Mouse (Mus musculus) lung, postnatal 4 days (tissue): Measurements from ENCODE around the gene Acsbg1.
"Not testable (repeated sequence)": the region's sequence is repeated elsewhere in the genome, so short reads cannot be mapped to it uniquely, and the experiment has no call there.

Source experiments
- DNase-seq, 2 experiments: peaks; one replicate each; pipeline ENCODE4 v3.0.0; 2021

The Acsbg1 gene

GRCm38 (mm10) chr9:54604886-54605285, 56.8 kb downstream of the Acsbg1 start:
- DNase-seq = peak; percentile 47 to 78

- no peak for DNase-seq
Observed at GRCm38 (mm10) chr9:54604131-54604654, 57.5 kb downstream of the Acsbg1 start.

GRCm38 (mm10) chr9:54602916-54603315, 58.8 kb downstream of the Acsbg1 start:
- no peak for DNase-seq

- no peak for DNase-seq
Observed at GRCm38 (mm10) chr9:54602386-54602785, 59.3 kb downstream of the Acsbg1 start.

GRCm38 (mm10) chr9:54596752-54597465, 64.8 kb downstream of the Acsbg1 start:
- no peak for DNase-seq

- DNase-seq = not testable (repeated sequence)
Observed at GRCm38 (mm10) chr9:54593652-54594051, 68.0 kb downstream of the Acsbg1 start.

- no peak for DNase-seq
Observed at GRCm38 (mm10) chr9:54587863-54588262, 73.8 kb downstream of the Acsbg1 start.

- peak; percentile 99 for DNase-seq
Observed at GRCm38 (mm10) chr9:54586199-54587061, 75.2 kb downstream of the Acsbg1 start, which contains the start of gene Idh3a. Gene Idh3a, plus strand, starts transcription at chr9:54586334.

- no peak for DNase-seq
Observed at GRCm38 (mm10) chr9:54585839-54586198, 75.9 kb downstream of the Acsbg1 start.

- DNase-seq = not testable (repeated sequence)
Observed at GRCm38 (mm10) chr9:54584127-54584526, 77.5 kb downstream of the Acsbg1 start.

- DNase-seq = no peak
Observed at GRCm38 (mm10) chr9:54583712-54584111, 78.0 kb downstream of the Acsbg1 start.

GRCm38 (mm10) chr9:54571130-54571839, 90.4 kb downstream of the Acsbg1 start:
- DNase-seq = no peak

- DNase-seq = no peak
Observed at GRCm38 (mm10) chr9:54568732-54569131, 92.9 kb downstream of the Acsbg1 start.

- DNase-seq = peak in 1 of 2 experiments; percentile 20
Observed at GRCm38 (mm10) chr9:54566958-54567357, 94.7 kb downstream of the Acsbg1 start.

- no peak for DNase-seq
Observed at GRCm38 (mm10) chr9:54560831-54561601, 100.7 kb downstream of the Acsbg1 start.

- peak; percentile 88 to 91 for DNase-seq
Observed at GRCm38 (mm10) chr9:54559771-54560471, 101.7 kb downstream of the Acsbg1 start, which contains the start of gene Cib2. Gene Cib2, minus strand, starts transcription at chr9:54560218.

GRCm38 (mm10) chr9:54558731-54559130, 102.9 kb downstream of the Acsbg1 start:
- no peak for DNase-seq

- DNase-seq = no peak
Observed at GRCm38 (mm10) chr9:54555044-54555443, 106.6 kb downstream of the Acsbg1 start.
